Mouse (Mus musculus): Measurements from ENCODE around the gene Arhgap21. TPM values are rescaled to one million over a fixed set of nuclear protein-coding genes. Genes with fewer than 3 reads are reported as not detected.
A peak's percentile ranks its signal among the peaks of the same experiment; 100 is the strongest.

The Arhgap21 gene
- 37.1 and 38.6 TPM in 2 replicates for polyA plus RNA-seq (2015; fragmentation: Nextera tagmentation; extraction: Ambion mirVana)

- WGBS: under 1% methylated on average over 84 of the region's 102 CpGs
- H3K4me1 ChIP-seq: peaks cover 36% of the 10 kb centered on the region
- no peaks in the 10 kb centered on the region for H3K27me3 ChIP-seq
- H3K4me2 ChIP-seq: peak within 1 kb of the TSS; percentile 94
- H3K4me3 ChIP-seq: peak within 1 kb of the TSS; percentile 98
- peak; percentile 66 for ATAC-seq
- H3K36me3 ChIP-seq (ENCODE audit: poor library complexity, severe bottlenecking): no peaks in the 10 kb centered on the region
- H3K9ac ChIP-seq: peak within 1 kb of the TSS; percentile 100
- peak within 1 kb of the TSS; percentile 99 for H3K27ac ChIP-seq
- no peaks in the 10 kb centered on the region for H3K9me3 ChIP-seq (replicated peaks)
Measured at GRCm38 (mm10) chr2:20968441-20969200, at the start of gene Arhgap21. Arhgap21 (minus strand) TSS chr2:20968881.

GRCm38 (mm10) chr2:21016589-21016988 is 47.9 kb upstream of the Arhgap21 start:
- WGBS: 81% methylated on average over 7 of the region's 7 CpGs
- Histone ChIP-seq H3K27me3 (no peaks in the 10 kb centered on the region), H3K4me2 (no peak overlapping the region), H3K9me3 (replicated peaks) (no peaks in the 10 kb centered on the region), H3K4me3 (no peak overlapping the region), H3K4me1 (peaks cover 6% of the 10 kb centered on the region), H3K9ac (no peak overlapping the region), H3K36me3 (ENCODE audit: poor library complexity, severe bottlenecking) (no peaks in the 10 kb centered on the region), H3K27ac (no peak overlapping the region)
- no peak for ATAC-seq

- no peaks in the 10 kb centered on the region for H3K9me3 ChIP-seq (replicated peaks)
- H3K27me3 ChIP-seq: no peaks in the 10 kb centered on the region
- peak overlapping the region; percentile 57 for H3K9ac ChIP-seq
- H3K36me3 ChIP-seq (ENCODE audit: poor library complexity, severe bottlenecking): no peaks in the 10 kb centered on the region
- peaks cover 39% of the 10 kb centered on the region for H3K4me1 ChIP-seq
- 4% methylated on average over 11 of the region's 11 CpGs for whole genome bisulfite sequencing
- H3K4me3 ChIP-seq: no peak overlapping the region
- peak; percentile 91 for ATAC-seq
- H3K4me2 ChIP-seq: peak overlapping the region; percentile 35
- H3K27ac ChIP-seq: peak overlapping the region; percentile 98
Measured at GRCm38 (mm10) chr2:21010806-21011397, 42.2 kb upstream of the Arhgap21 start.

- Histone ChIP-seq H3K27ac (peak overlapping the region; percentile 98), H3K4me3 (no peak overlapping the region), H3K36me3 (ENCODE audit: poor library complexity, severe bottlenecking) (no peaks in the 10 kb centered on the region), H3K9me3 (replicated peaks) (no peaks in the 10 kb centered on the region), H3K27me3 (no peaks in the 10 kb centered on the region), H3K4me1 (peaks cover 39% of the 10 kb centered on the region), H3K4me2 (peak overlapping the region; percentile 34), H3K9ac (peak overlapping the region; percentile 50)
- 5% methylated on average over 9 of the region's 9 CpGs for WGBS
- ATAC-seq: peak; percentile 92
Measured at GRCm38 (mm10) chr2:21010219-21010618, 41.5 kb upstream of the Arhgap21 start.

- Histone ChIP-seq H3K4me2 (peak overlapping the region; percentile 34), H3K4me1 (peaks cover 39% of the 10 kb centered on the region)
Measured at GRCm38 (mm10) chr2:21009258-21010140, 40.8 kb upstream of the Arhgap21 start.

GRCm38 (mm10) chr2:21002538-21002937 is 33.9 kb upstream of the Arhgap21 start:
- Histone ChIP-seq H3K4me3 (no peak overlapping the region), H3K4me2 (no peak overlapping the region), H3K27ac (no peak overlapping the region), H3K9ac (no peak overlapping the region), H3K27me3 (no peaks in the 10 kb centered on the region), H3K36me3 (ENCODE audit: poor library complexity, severe bottlenecking) (no peaks in the 10 kb centered on the region), H3K9me3 (replicated peaks) (no peaks in the 10 kb centered on the region), H3K4me1 (no peaks in the 10 kb centered on the region)
- no peak for ATAC-seq
- WGBS: 67% methylated on average over 8 of the region's 8 CpGs

More at GRCm38 (mm10) chr2:21009258-21010140, 40.8 kb upstream of the Arhgap21 start:
- 19% methylated on average over 16 of the region's 16 CpGs for WGBS
- H3K27me3 ChIP-seq: no peaks in the 10 kb centered on the region
- peak overlapping the region; percentile 98 for H3K27ac ChIP-seq
- no peaks in the 10 kb centered on the region for H3K9me3 ChIP-seq (replicated peaks)
- H3K36me3 ChIP-seq (ENCODE audit: poor library complexity, severe bottlenecking): no peaks in the 10 kb centered on the region
- H3K4me3 ChIP-seq: no peak overlapping the region
- ATAC-seq: peak; percentile 55
- peak overlapping the region; percentile 50 for H3K9ac ChIP-seq

GRCm38 (mm10) chr2:21001156-21001555 is 32.5 kb upstream of the Arhgap21 start:
- Histone ChIP-seq H3K4me2 (no peak overlapping the region), H3K4me3 (no peak overlapping the region), H3K9me3 (replicated peaks) (no peaks in the 10 kb centered on the region), H3K36me3 (ENCODE audit: poor library complexity, severe bottlenecking) (no peaks in the 10 kb centered on the region), H3K27ac (no peak overlapping the region), H3K27me3 (no peaks in the 10 kb centered on the region), H3K4me1 (no peaks in the 10 kb centered on the region), H3K9ac (no peak overlapping the region)
- WGBS: 82% methylated on average over 5 of the region's 5 CpGs
- ATAC-seq: no peak

GRCm38 (mm10) chr2:20995547-20995946 is 26.9 kb upstream of the Arhgap21 start:
- H3K27ac ChIP-seq: no peak overlapping the region
- WGBS: 94% methylated on average over 2 of the region's 2 CpGs
- H3K4me2 ChIP-seq: no peak overlapping the region
- H3K36me3 ChIP-seq (ENCODE audit: poor library complexity, severe bottlenecking): no peaks in the 10 kb centered on the region
- no peaks in the 10 kb centered on the region for H3K9me3 ChIP-seq (replicated peaks)
- H3K4me3 ChIP-seq: no peak overlapping the region
- H3K4me1 ChIP-seq: no peaks in the 10 kb centered on the region
- no peak overlapping the region for H3K9ac ChIP-seq
- H3K27me3 ChIP-seq: no peaks in the 10 kb centered on the region
- ATAC-seq: no peak

- no peak overlapping the region for H3K4me3 ChIP-seq
- WGBS: 74% methylated on average over 2 of the region's 2 CpGs
- H3K9me3 ChIP-seq (replicated peaks): no peaks in the 10 kb centered on the region
- no peak overlapping the region for H3K9ac ChIP-seq
- H3K36me3 ChIP-seq (ENCODE audit: poor library complexity, severe bottlenecking): no peaks in the 10 kb centered on the region
- no peaks in the 10 kb centered on the region for H3K4me1 ChIP-seq
- no peaks in the 10 kb centered on the region for H3K27me3 ChIP-seq
- ATAC-seq: no peak
- no peak overlapping the region for H3K4me2 ChIP-seq
- H3K27ac ChIP-seq: no peak overlapping the region
Measured at GRCm38 (mm10) chr2:20991508-20991907, 22.8 kb upstream of the Arhgap21 start.

- WGBS: 80% methylated on average over 2 of the region's 2 CpGs
- Histone ChIP-seq H3K9me3 (replicated peaks) (no peaks in the 10 kb centered on the region), H3K9ac (no peak overlapping the region)
Measured at GRCm38 (mm10) chr2:20990907-20991306, 22.2 kb upstream of the Arhgap21 start.

GRCm38 (mm10) chr2:20990056-20990455 is 21.4 kb upstream of the Arhgap21 start:
- ATAC-seq: no peak
- Histone ChIP-seq H3K9ac (no peak overlapping the region), H3K27ac (no peak overlapping the region), H3K36me3 (ENCODE audit: poor library complexity, severe bottlenecking) (no peaks in the 10 kb centered on the region), H3K9me3 (replicated peaks) (no peaks in the 10 kb centered on the region), H3K4me1 (no peaks in the 10 kb centered on the region), H3K4me3 (no peak overlapping the region), H3K4me2 (no peak overlapping the region), H3K27me3 (no peaks in the 10 kb centered on the region)
- WGBS: 95% methylated on average over 3 of the region's 3 CpGs

More at GRCm38 (mm10) chr2:20990907-20991306, 22.2 kb upstream of the Arhgap21 start:
- ATAC-seq: no peak
- Histone ChIP-seq H3K4me3 (no peak overlapping the region), H3K36me3 (ENCODE audit: poor library complexity, severe bottlenecking) (no peaks in the 10 kb centered on the region), H3K27me3 (no peaks in the 10 kb centered on the region), H3K4me1 (no peaks in the 10 kb centered on the region), H3K27ac (no peak overlapping the region), H3K4me2 (no peak overlapping the region)

GRCm38 (mm10) chr2:20987822-20988221 is 19.1 kb upstream of the Arhgap21 start:
- no peak overlapping the region for H3K9ac ChIP-seq
- H3K4me1 ChIP-seq: no peaks in the 10 kb centered on the region
- WGBS: 80% methylated on average over 3 of the region's 3 CpGs
- H3K4me2 ChIP-seq: no peak overlapping the region
- H3K27me3 ChIP-seq: no peaks in the 10 kb centered on the region
- no peak for ATAC-seq
- H3K4me3 ChIP-seq: no peak overlapping the region
- no peaks in the 10 kb centered on the region for H3K9me3 ChIP-seq (replicated peaks)
- H3K27ac ChIP-seq: no peak overlapping the region
- H3K36me3 ChIP-seq (ENCODE audit: poor library complexity, severe bottlenecking): no peaks in the 10 kb centered on the region
